Mouse (Mus musculus) lung, adult 18-20 months (tissue): ENCODE measurements at regions not wholly inside any gene's neighbourhood (a gene's known extent, or its start where the extent isn't known, plus 50 kb on each side); places are given as distances from the start of the nearest gene placed in this dataset.

Experiments
- DNase-seq, 2 experiments: peaks; one replicate each; pipeline ENCODE4 v3.0.0; 2022; ENCODE audit warnings: mixed read lengths in 2 of 2

- no peak for DNase-seq
Measured at GRCm38 (mm10) chr11:8377301-8377700, 287.0 kb downstream of the Tns3 start.

- no peak for DNase-seq
Measured at GRCm38 (mm10) chr11:8365545-8365944, 298.8 kb downstream of the Tns3 start.

- no peak for DNase-seq
Measured at GRCm38 (mm10) chr11:8364703-8365433, 299.5 kb downstream of the Tns3 start.

GRCm38 (mm10) chr11:8344938-8345337 lies 319.4 kb downstream of the Tns3 start:
- DNase-seq: peak; percentile 58 to 80

GRCm38 (mm10) chr11:8302347-8303188 lies 361.8 kb downstream of the Tns3 start:
- peak; percentile 12 to 37 for DNase-seq

GRCm38 (mm10) chr11:8297462-8297861 lies 366.9 kb downstream of the Tns3 start:
- DNase-seq: no peak

- DNase-seq: no peak
Measured at GRCm38 (mm10) chr11:8293322-8294014, 370.9 kb downstream of the Tns3 start.

- peak in 1 of 2 experiments; percentile 28 for DNase-seq
Measured at GRCm38 (mm10) chr11:8285271-8285670, 379.1 kb downstream of the Tns3 start.

GRCm38 (mm10) chr11:8275203-8275602 lies 389.1 kb downstream of the Tns3 start:
- DNase-seq: no peak

GRCm38 (mm10) chr11:8269171-8269570 lies 395.2 kb downstream of the Tns3 start:
- no peak for DNase-seq

- DNase-seq: no peak
Measured at GRCm38 (mm10) chr11:8254036-8254435, 410.3 kb downstream of the Tns3 start.

GRCm38 (mm10) chr11:8251360-8251759 lies 413.0 kb downstream of the Tns3 start:
- DNase-seq: peak; percentile 7 to 18

GRCm38 (mm10) chr11:8249468-8249867 lies 414.9 kb downstream of the Tns3 start:
- no peak for DNase-seq

- DNase-seq: peak; percentile 17 to 26
Measured at GRCm38 (mm10) chr11:8247535-8247934, 416.8 kb downstream of the Tns3 start.

- no peak for DNase-seq
Measured at GRCm38 (mm10) chr11:8247024-8247423, 417.3 kb downstream of the Tns3 start.

GRCm38 (mm10) chr11:8245408-8246003 lies 418.8 kb downstream of the Tns3 start:
- peak in 1 of 2 experiments; percentile 13 for DNase-seq

- no peak for DNase-seq
Measured at GRCm38 (mm10) chr11:8238498-8238897, 425.8 kb downstream of the Tns3 start.

GRCm38 (mm10) chr11:8237556-8237955 lies 426.8 kb downstream of the Tns3 start:
- DNase-seq: no peak

- DNase-seq: peak; percentile 46 to 60
Measured at GRCm38 (mm10) chr11:8236056-8236455, 428.3 kb downstream of the Tns3 start.

GRCm38 (mm10) chr11:8232636-8233189 lies 431.6 kb downstream of the Tns3 start:
- DNase-seq: no peak

GRCm38 (mm10) chr11:8229787-8230186 lies 434.5 kb downstream of the Tns3 start:
- peak; percentile 58 to 69 for DNase-seq

- no peak for DNase-seq
Measured at GRCm38 (mm10) chr11:8227772-8228425, 436.4 kb downstream of the Tns3 start.
